Mouse (Mus musculus) heart, embryonic 11.5 days (tissue): ENCODE measurements around the gene Gab1. TPM values are rescaled to one million over a fixed set of nuclear protein-coding genes. Genes with fewer than 3 reads are reported as not detected.

Experiments
- ATAC-seq: fragments of 200-750 bp; cut with Nextera tagmentation; replicated peaks from 2 replicates; pipeline ENCODE4 v1.8.0; 2017; ENCODE audit warnings: moderate library complexity; ENCODE audit not compliant: insufficient number of reproducible peaks, low FRiP score, low TSS enrichment
- H3K27ac ChIP-seq: fragments of 300-500 bp; sonication (generic); 2 replicates; pipeline ENCODE4 v1.5.1; 2014; ENCODE audit warnings: mild to moderate bottlenecking, low read depth, low read length
- H3K27me3 ChIP-seq: fragments of 300-500 bp; sonication (generic); 2 replicates; pipeline ENCODE4 v1.6.1; 2014; ENCODE audit warnings: mild to moderate bottlenecking, low read length, mixed read lengths; ENCODE audit not compliant: control insufficient read depth, insufficient read depth
- H3K36me3 ChIP-seq: fragments of 300-500 bp; sonication (generic); 2 replicates; pipeline ENCODE4 v1.6.1; 2014; ENCODE audit warnings: mild to moderate bottlenecking, low read length, moderate library complexity, mixed read lengths; ENCODE audit not compliant: control insufficient read depth, insufficient read depth
- H3K4me1 ChIP-seq: fragments of 300-500 bp; sonication (generic); 2 replicates; pipeline ENCODE4 v1.6.1; 2014; ENCODE audit warnings: low read length; ENCODE audit not compliant: control insufficient read depth, insufficient read depth
- H3K4me2 ChIP-seq: fragments of 300-500 bp; sonication (generic); 2 replicates; pipeline ENCODE4 v1.6.1; 2014; ENCODE audit warnings: mild to moderate bottlenecking, moderate library complexity
- H3K4me3 ChIP-seq: fragments of 300-500 bp; sonication (generic); 2 replicates; pipeline ENCODE4 v1.5.1; 2014; ENCODE audit warnings: low read depth, low read length
- H3K9ac ChIP-seq: fragments of 300-500 bp; sonication (generic); 2 replicates; pipeline ENCODE4 v1.6.1; 2014; ENCODE audit warnings: mild to moderate bottlenecking, low read depth, low read length, moderate library complexity
- H3K9me3 ChIP-seq: fragments of 300-500 bp; sonication (generic); replicated peaks from 2 replicates; pipeline ENCODE4 v1.6.1; 2016; ENCODE audit warnings: low read length; ENCODE audit not compliant: control insufficient read depth
- WGBS: fragments of 180-500 bp; shearing (Covaris S2); extraction: QIAGEN DNeasy Blood & Tissue Kit; methylation state at CpG from one replicate; pipeline ENCODE4 v1.1.7; 2014; ENCODE audit not compliant: insufficient replicate concordance; 5-methylcytosine and 5-hydroxymethylcytosine counted together
- polyA plus RNA-seq: library from polyadenylated mRNA; unstranded; fragments of >200 nt; fragmentation: Nextera tagmentation; extraction: Ambion mirVana; gene quantifications from 2 replicates; pipeline ENCODE4 v1.2.1, GENCODE M21; 2014

The Gab1 gene
- 35.0 and 41.4 TPM in 2 replicates for polyA plus RNA-seq

DNA sequence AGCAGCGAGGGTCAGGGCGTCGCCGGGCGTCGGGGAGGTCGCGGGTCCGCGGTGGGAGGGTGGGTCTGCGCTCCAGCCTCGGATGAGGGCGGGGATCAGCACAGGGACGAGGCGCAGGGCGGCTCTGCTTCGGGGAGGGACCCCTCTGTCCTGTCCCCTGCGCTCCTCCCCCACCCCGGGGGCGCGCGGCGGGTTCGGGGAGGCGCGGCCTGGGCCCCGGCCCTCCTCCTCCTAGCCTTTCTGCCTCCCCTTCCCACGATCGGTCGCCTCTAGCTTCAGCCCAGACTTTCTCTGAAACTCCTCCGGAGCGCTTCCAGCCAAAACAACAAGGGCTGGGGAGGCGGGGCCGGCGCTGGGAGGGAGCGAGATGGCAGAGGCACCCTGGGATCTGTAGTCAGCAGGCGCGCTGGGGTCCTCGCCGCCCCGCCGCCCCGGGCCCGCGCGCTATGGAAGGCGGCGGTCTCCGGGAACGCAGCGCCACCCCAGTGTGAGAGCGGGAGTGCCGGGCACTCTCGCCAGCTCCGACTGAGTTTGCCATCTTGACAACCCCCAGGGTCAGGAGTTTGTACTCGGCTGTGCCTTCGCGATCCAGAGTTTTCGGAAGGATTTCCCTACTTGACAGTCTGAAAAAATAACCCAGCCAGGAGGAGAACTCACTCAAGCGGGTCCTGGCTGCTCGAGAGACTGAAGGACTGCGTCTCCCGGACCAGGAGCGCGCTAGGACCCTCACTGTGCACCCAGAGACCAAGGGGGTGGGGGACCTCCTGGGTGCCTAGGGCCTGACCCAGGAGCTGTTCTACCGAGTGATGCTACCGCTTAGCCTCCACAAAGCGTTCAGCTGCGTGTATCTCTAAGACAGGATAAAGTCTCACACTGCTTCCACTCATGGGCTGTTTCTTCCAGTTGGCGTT is at the start of gene Gab1:
TSS of gene Gab1 (minus strand) at position 324 of the 911 bp plus-strand sequence.
- H3K4me1 ChIP-seq: 0 out of 2 replicates have a peak, but pooled peaks cover 2% of the 10 kb centered on the region
- no peaks in the 10 kb centered on the region for H3K36me3 ChIP-seq
- no peaks in the 10 kb centered on the region for H3K9me3 ChIP-seq
- peak within 1 kb of the TSS; percentile 73 for H3K9ac ChIP-seq
- peak within 1 kb of the TSS; percentile 92 for H3K27ac ChIP-seq
- ATAC-seq: peak; percentile 91
- H3K4me3 ChIP-seq: peak within 1 kb of the TSS; percentile 74
- H3K27me3 ChIP-seq: no peaks in the 10 kb centered on the region
- H3K4me2 ChIP-seq: peak within 1 kb of the TSS; percentile 87
- 1% methylated on average over 67 of the region's 70 CpGs for WGBS

DNA sequence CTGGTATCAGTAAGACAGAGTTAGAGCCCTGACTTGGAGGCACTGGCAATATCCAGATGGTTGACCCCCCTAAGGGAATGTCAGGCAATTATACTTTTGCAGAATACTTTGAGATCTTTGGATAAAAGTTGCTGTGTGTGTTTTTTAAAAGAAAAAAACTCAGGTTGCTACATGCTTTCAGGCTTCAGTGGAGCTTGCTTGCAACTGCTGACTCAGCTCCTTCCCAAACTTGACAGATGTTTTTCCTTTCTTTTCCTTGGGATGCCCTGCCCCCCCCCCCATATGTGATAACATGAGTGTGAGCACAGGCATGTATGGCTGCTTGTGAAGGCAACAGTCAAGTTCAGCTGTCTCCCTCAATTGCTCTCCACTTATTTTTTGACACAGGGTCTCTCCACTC is 48.5 kb upstream of the Gab1 start:
- H3K9ac ChIP-seq: no peak overlapping the region
- H3K4me2 ChIP-seq: no peak overlapping the region
- no peak overlapping the region for H3K4me3 ChIP-seq
- no peaks in the 10 kb centered on the region for H3K27me3 ChIP-seq
- H3K9me3 ChIP-seq: no peaks in the 10 kb centered on the region
- H3K4me1 ChIP-seq: no peaks in the 10 kb centered on the region
- H3K36me3 ChIP-seq: no peaks in the 10 kb centered on the region
- ATAC-seq: no peak
- no peak overlapping the region for H3K27ac ChIP-seq

DNA sequence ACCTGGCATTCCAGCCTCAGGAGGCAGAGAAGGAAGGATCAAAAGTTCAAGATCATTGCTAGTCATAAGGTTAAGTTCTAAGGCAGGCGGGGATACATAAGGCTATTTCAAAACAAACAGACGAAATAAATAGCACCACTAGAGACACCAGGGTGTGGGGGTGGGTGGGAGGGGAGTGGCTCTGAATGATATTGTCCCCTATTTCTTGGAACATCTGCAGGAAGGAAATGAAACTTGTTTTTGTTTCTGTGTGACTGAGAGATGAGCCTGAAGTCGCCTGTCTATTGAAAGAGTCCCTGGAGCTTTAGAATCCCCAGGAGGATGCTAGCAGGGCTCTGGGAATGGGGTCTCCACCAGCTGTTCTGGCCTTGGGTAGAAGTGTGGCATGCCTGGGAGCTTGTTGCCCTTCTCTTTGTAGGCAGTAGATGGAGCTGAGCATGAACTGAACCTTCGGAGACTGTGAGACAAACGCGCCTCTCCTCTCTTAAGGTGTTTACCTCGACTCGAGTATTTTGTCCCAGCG is 43.5 kb upstream of the Gab1 start:
- Histone ChIP-seq H3K27ac (no peak overlapping the region), H3K4me3 (no peak overlapping the region), H3K4me1 (no peaks in the 10 kb centered on the region), H3K9ac (no peak overlapping the region), H3K36me3 (no peaks in the 10 kb centered on the region), H3K27me3 (no peaks in the 10 kb centered on the region), H3K4me2 (no peak overlapping the region), H3K9me3 (no peaks in the 10 kb centered on the region)
- no peak for ATAC-seq
- 74% methylated on average over 9 of the region's 9 CpGs for WGBS

DNA sequence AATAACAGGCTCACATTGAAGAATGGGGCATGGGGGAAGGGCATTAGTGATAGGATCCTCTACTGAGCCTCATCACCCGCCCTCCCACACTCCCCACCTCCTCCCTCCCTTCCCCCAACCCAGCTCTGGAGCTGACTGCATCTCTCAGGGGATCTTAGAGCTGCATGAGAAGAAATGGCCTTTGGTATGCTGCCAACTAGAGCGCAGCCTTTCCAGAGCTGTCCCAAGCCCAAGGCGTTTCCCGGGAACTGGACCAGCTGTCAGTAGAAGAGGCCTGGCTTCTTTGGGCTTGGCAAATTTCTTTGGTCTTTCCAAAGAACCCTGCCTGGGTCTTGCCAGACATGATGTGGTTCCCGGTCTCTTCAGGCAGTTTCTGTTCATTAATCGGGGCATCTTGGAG is 42.3 kb upstream of the Gab1 start:
- Histone ChIP-seq H3K27me3 (no peaks in the 10 kb centered on the region), H3K4me2 (no peak overlapping the region), H3K4me3 (no peak overlapping the region), H3K36me3 (no peaks in the 10 kb centered on the region), H3K9ac (no peak overlapping the region), H3K4me1 (no peaks in the 10 kb centered on the region), H3K9me3 (no peaks in the 10 kb centered on the region), H3K27ac (no peak overlapping the region)
- ATAC-seq: no peak
- 50% methylated on average over 6 of the region's 6 CpGs for WGBS

DNA sequence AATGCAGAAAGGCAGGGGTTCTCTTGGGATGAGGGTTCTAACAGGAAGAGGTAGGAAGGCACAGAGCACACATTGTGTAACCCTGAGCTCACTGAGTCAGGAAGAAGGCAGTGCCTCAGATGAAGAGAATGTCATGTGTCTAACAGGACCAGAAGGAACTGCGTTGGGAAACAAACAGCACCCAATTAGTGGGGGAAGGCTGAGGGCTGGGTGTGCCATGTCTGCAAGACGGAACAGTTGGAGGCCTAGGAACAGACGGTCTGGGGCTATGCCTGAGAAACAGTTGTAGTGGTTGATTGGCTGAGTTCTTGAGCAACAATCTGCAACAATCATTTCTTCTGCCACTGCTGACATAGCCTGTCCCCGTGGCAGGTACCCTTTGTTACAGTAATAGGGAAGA is 38.8 kb upstream of the Gab1 start:
- 75% methylated on average over 4 of the region's 4 CpGs for WGBS
- H3K36me3 ChIP-seq: no peaks in the 10 kb centered on the region
- ATAC-seq: no peak

DNA sequence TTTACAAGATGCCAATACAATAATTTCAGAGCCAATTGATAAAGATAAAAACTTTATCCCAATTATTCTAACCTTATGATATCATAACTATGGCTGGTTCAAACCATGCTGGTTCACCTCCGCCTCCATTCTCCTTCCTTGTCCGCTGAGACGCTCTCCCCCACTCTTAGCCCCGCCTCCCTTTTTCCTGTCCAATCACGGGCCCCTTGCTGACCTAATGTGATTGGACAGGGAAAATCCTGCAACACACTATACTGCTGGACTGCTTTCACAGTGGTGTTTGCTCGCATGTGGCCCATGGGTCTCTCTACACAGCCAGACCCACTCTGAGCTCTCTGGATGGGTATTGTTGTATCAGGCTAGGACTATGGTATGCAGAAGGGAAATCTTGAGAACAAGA is 38.2 kb upstream of the Gab1 start:
- Histone ChIP-seq H3K27me3 (no peaks in the 10 kb centered on the region), H3K27ac (no peak overlapping the region), H3K9me3 (no peaks in the 10 kb centered on the region), H3K9ac (no peak overlapping the region), H3K4me3 (no peak overlapping the region), H3K36me3 (no peaks in the 10 kb centered on the region), H3K4me1 (no peaks in the 10 kb centered on the region), H3K4me2 (no peak overlapping the region)
- no peak for ATAC-seq
- WGBS: 85% methylated on average over 6 of the region's 6 CpGs

More for the DNA sequence above, 38.8 kb upstream of the Gab1 start:
- no peaks in the 10 kb centered on the region for H3K9me3 ChIP-seq
- H3K27ac ChIP-seq: no peak overlapping the region
- H3K4me2 ChIP-seq: no peak overlapping the region
- no peaks in the 10 kb centered on the region for H3K4me1 ChIP-seq
- no peaks in the 10 kb centered on the region for H3K27me3 ChIP-seq
- H3K9ac ChIP-seq: no peak overlapping the region
- H3K4me3 ChIP-seq: no peak overlapping the region

DNA sequence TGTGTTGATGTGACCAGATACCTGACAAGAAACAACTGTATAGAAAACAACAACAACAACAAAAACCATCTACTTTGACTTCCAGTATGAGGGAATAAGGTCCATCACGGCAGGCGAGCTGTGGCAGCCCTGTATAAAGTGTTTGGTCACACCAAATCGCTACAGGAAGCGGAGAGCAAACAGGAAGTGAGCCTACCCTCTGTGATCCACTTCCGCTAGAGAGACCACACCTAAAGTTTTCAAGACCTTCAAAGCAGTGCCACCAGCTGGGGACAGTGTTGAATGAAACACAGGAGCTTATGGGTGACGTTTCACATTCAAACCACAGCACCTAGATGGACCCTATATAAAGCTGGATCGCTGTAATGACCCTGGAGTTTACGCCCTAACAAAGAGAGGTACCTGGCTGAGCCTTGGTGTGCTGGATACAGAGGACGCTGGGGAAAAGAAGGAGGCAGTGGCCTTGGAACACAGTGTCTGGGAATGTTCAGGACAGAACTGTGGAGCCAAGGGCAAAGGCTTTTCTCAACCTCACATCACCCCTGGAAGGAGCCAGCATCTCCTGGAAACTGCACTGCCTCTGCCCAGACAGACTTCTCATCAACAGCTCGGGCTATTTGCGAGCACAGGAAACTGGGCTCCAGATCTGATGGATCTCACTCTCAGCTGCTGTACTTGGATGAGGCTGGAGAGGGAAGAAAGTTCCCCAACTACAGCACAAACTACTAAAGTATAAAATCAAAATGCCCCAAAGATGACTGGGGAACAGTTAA is 36.3 kb upstream of the Gab1 start:
- Histone ChIP-seq H3K36me3 (no peaks in the 10 kb centered on the region), H3K9me3 (no peaks in the 10 kb centered on the region), H3K4me3 (no peak overlapping the region), H3K27ac (no peak overlapping the region), H3K9ac (no peak overlapping the region), H3K4me2 (no peak overlapping the region), H3K4me1 (no peaks in the 10 kb centered on the region), H3K27me3 (no peaks in the 10 kb centered on the region)
- ATAC-seq: no peak
- WGBS: 70% methylated on average over 11 of the region's 11 CpGs

DNA sequence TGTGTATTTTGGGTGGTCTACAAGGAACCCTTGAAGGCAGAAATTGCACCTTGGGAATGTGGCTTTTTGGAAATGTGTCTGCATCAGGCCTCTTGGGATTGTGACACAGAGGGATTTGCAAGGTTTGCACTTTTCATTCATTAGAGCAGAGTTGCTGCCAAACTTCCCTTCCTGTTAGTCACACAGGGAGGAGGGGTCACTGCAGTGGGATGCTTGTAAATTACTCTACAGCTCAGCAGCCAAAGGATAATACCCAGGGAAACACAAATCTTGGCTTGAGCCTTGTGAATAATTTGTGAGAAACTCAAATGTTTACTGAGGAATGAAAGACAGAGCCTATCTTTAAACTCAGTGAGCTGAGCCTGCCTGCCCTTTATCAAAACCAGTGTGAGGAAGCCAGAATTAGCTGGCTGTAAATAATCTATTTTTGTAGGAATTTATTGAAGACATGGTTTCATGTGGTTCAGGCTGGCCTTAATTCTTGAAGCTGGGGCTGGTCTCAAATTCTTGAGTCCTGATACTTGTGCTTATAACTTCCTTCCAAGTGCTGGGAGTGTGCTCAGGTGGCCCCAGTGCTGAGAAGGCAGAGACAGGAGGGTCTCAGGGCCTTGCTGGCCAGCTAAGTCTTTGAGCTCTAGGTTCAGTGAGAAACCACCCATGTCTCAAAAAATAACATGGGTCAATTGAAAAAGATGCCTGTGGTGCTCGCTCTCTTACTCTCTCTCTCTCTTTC is 32.9 kb upstream of the Gab1 start:
- no peaks in the 10 kb centered on the region for H3K9me3 ChIP-seq
- 92% methylated on average over 1 of the region's 1 CpGs for WGBS
- peak overlapping the region; percentile 10; the same call in 1 of the 2 replicates for H3K27ac ChIP-seq
- no peaks in the 10 kb centered on the region for H3K27me3 ChIP-seq
- no peak overlapping the region for H3K4me3 ChIP-seq
- no peak overlapping the region for H3K4me2 ChIP-seq
- no peaks in the 10 kb centered on the region for H3K36me3 ChIP-seq
- no peak for ATAC-seq
- no peak overlapping the region for H3K9ac ChIP-seq
- no peaks in the 10 kb centered on the region; the same call in 1 of the 2 replicates for H3K4me1 ChIP-seq
